Mouse (Mus musculus): ENCODE measurements around the gene Bag1. TPM values are rescaled to one million over a fixed set of nuclear protein-coding genes. Genes with fewer than 3 reads are reported as not detected.

The Bag1 gene
- polyA plus RNA-seq, 1 experiment from 2014 or later, result 152 TPM

DNA sequence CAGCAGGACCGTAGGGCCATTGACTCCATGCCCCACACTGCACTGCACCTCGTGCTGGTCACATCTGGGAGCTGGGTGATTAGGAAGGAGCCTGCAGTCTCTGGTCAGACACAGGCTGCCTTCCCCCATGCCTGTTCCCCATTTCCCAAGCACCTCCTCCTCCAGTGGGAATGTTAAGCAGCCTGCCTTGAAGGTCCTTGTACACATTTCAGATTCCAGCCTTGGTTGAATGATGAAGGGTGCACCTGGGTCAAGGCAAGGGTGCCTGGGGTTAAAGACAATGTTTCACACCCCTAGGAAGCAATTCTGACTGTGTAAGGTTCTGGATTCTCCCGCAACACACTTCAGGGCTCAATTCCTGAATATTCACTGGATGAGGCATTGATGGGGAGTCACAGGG lies 26.8 kb downstream of the Bag1 start:
- Histone ChIP-seq H3K36me3 (ENCODE audit: control insufficient read depth, insufficient read depth, low read length) (no peaks in the 10 kb centered on the region), H3K4me3 (ENCODE audit: low read length) (no peak overlapping the region), H3K4me1 (ENCODE audit: control insufficient read depth, insufficient read depth, low read length) (no peaks in the 10 kb centered on the region), H3K27me3 (replicated peaks; ENCODE audit: control insufficient read depth, insufficient read depth, low read length) (no peaks in the 10 kb centered on the region), H3K27ac (ENCODE audit: low read length) (no peak overlapping the region), H3K9me3 (ENCODE audit: control insufficient read depth, low read length) (no peaks in the 10 kb centered on the region), H3K9ac (ENCODE audit: low read depth, low read length) (no peak overlapping the region), H3K4me2 (ENCODE audit: low read depth, low read length) (no peak overlapping the region)
- no peak for ATAC-seq
- 69% methylated on average over 3 of the region's 3 CpGs for WGBS

DNA sequence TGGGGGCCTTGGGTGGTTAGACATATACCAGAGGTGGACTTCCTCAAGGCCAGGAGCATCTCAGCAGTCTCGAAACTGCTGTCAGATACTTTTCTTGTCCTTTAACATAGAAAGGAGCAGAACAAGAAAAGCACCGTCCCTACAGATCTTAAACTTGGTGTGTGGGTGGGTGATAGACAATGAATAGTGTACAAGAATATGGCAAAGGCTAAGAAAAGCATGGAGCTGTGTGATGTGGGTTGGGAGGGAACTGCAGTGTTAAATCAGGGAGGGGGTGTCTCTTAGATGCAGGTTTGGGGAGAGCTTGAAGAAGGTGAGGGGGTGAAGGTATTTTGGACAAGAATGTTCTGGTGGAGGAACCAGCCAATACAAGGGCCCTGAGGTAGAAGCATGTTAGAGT lies 27.5 kb downstream of the Bag1 start:
- H3K27me3 ChIP-seq (replicated peaks; ENCODE audit: control insufficient read depth, insufficient read depth, low read length), result no peaks in the 10 kb centered on the region
- no peak for ATAC-seq
- H3K9ac ChIP-seq (ENCODE audit: low read depth, low read length), result no peak overlapping the region
- no peak overlapping the region for H3K4me2 ChIP-seq (ENCODE audit: low read depth, low read length)
- H3K27ac ChIP-seq (ENCODE audit: low read length), result no peak overlapping the region
- 84% methylated on average over 2 of the region's 2 CpGs for WGBS
- no peaks in the 10 kb centered on the region for H3K36me3 ChIP-seq (ENCODE audit: control insufficient read depth, insufficient read depth, low read length)
- no peak overlapping the region for H3K4me3 ChIP-seq (ENCODE audit: low read length)
- H3K4me1 ChIP-seq (ENCODE audit: control insufficient read depth, insufficient read depth, low read length), result no peaks in the 10 kb centered on the region
- H3K9me3 ChIP-seq (ENCODE audit: control insufficient read depth, low read length), result no peaks in the 10 kb centered on the region

DNA sequence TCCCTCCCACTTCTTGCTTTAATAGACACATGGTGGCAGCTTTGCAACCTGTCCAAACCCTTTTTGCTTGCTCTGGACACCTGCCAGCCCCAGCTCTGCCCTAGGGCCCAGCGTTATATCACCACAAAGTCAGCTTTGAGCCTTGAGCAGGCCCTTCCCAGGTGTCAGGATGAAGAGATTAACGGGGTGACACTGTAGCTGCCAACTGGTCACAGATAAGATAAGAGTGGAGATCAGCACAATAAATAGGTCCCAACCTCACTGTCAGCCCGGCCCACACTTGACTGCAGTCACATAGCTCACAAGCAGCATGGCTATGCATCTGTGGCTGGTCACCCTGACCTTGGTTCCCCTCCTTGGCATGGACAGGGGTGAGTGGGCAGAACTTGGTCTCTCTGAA lies 28.3 kb downstream of the Bag1 start, which contains the start of gene Spink4:
TSS of gene Spink4 (plus strand) at position 268 of the 400 bp plus-strand sequence.
- Histone ChIP-seq H3K4me3 (ENCODE audit: low read length) (no peak within 1 kb of the TSS), H3K9me3 (ENCODE audit: control insufficient read depth, low read length) (no peaks in the 10 kb centered on the region), H3K9ac (ENCODE audit: low read depth, low read length) (no peak within 1 kb of the TSS), H3K4me1 (ENCODE audit: control insufficient read depth, insufficient read depth, low read length) (no peaks in the 10 kb centered on the region), H3K36me3 (ENCODE audit: control insufficient read depth, insufficient read depth, low read length) (no peaks in the 10 kb centered on the region), H3K27me3 (replicated peaks; ENCODE audit: control insufficient read depth, insufficient read depth, low read length) (no peaks in the 10 kb centered on the region), H3K4me2 (ENCODE audit: low read depth, low read length) (no peak within 1 kb of the TSS), H3K27ac (ENCODE audit: low read length) (no peak within 1 kb of the TSS)
- peak; percentile 82 for ATAC-seq
- WGBS, result 33% methylated on average over 3 of the region's 3 CpGs

DNA sequence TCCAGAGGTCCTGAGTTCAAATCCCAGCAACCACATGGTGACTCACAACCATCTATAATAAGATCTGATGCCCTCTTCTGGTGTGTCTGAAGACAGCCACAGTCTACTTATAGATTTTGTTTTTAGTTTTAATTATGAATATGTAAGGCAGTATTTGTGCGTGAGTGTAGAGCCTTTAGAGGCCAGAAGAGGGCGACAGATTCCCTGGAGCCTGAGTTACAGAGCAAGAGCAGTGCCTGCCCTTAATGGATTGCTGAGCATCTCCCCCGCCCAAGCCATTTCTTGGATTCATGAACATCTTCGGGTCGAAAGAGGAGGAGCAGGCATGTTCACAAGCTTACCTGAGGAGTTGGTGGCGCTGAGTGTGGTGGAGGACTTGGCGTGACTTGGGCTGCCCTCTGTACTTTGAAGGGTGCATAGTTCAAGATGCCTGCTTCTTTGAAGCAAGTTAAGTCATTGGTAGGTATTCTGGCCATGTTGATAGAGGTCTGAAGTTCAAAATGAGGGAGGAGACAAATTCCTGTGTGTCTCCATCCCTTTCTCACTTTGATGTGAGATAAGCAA lies 31.4 kb downstream of the Bag1 start:
- Histone ChIP-seq H3K4me2 (ENCODE audit: low read depth, low read length) (no peak overlapping the region), H3K4me1 (ENCODE audit: control insufficient read depth, insufficient read depth, low read length) (no peaks in the 10 kb centered on the region), H3K27me3 (replicated peaks; ENCODE audit: control insufficient read depth, insufficient read depth, low read length) (no peaks in the 10 kb centered on the region), H3K36me3 (ENCODE audit: control insufficient read depth, insufficient read depth, low read length) (no peaks in the 10 kb centered on the region), H3K9ac (ENCODE audit: low read depth, low read length) (no peak overlapping the region), H3K27ac (ENCODE audit: low read length) (no peak overlapping the region), H3K4me3 (ENCODE audit: low read length) (no peak overlapping the region), H3K9me3 (ENCODE audit: control insufficient read depth, low read length) (no peaks in the 10 kb centered on the region)
- WGBS, result 89% methylated on average over 7 of the region's 7 CpGs
- ATAC-seq, result no peak

DNA sequence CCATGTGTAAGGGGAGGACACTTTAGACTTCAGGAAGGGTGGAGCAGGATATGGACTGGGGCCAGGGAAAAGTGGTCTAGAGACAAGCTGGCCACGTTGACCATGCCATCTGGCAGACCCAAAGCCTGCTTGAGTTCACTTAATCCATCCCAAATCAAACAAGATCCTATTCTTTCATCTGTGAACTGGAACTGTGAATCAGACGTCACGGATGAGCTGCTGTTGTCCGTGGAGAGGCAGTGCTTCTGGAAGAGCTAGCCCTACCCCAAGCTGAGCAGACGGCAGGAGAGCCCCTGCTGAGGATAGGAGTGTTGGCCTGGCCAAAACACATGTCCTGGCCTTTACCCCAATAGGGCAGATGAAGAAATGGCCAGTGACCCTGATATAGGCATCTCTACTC lies 32.1 kb downstream of the Bag1 start:
- WGBS, result 80% methylated on average over 5 of the region's 5 CpGs
- no peak overlapping the region for H3K27ac ChIP-seq (ENCODE audit: low read length)

DNA sequence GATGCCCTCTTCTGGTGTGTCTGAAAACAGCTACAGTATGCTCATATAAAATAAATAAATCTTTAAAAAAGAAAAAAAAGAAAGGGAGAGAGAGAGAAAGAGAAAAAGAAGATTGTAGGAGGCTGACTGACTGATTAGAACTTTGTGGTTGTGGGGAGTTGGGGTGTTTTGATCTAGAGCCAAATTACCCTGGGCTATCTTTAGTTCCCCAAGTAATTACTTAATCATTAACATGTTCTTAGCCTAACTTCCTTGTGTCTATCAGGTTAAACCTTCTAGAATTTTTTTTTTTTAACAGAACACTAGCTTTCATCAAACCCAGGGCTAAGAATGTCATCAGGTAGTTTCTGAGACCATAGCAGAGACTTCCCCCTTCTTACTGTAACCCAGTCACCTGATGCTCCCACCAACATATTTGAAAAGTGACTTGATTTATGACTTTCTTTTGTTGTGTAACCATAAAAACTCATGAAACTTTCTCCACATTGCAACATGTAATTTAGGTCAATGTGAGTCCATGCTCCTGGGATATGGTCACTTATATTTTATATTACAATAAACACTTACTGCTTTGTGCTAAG lies 33.7 kb downstream of the Bag1 start:
- H3K27ac ChIP-seq (ENCODE audit: low read length), result no peak overlapping the region

More for the DNA sequence above, 32.1 kb downstream of the Bag1 start:
- Histone ChIP-seq H3K4me1 (ENCODE audit: control insufficient read depth, insufficient read depth, low read length) (no peaks in the 10 kb centered on the region), H3K9ac (ENCODE audit: low read depth, low read length) (no peak overlapping the region), H3K9me3 (ENCODE audit: control insufficient read depth, low read length) (no peaks in the 10 kb centered on the region), H3K4me3 (ENCODE audit: low read length) (no peak overlapping the region), H3K4me2 (ENCODE audit: low read depth, low read length) (no peak overlapping the region), H3K27me3 (replicated peaks; ENCODE audit: control insufficient read depth, insufficient read depth, low read length) (no peaks in the 10 kb centered on the region), H3K36me3 (ENCODE audit: control insufficient read depth, insufficient read depth, low read length) (no peaks in the 10 kb centered on the region)
- ATAC-seq, result no peak

DNA sequence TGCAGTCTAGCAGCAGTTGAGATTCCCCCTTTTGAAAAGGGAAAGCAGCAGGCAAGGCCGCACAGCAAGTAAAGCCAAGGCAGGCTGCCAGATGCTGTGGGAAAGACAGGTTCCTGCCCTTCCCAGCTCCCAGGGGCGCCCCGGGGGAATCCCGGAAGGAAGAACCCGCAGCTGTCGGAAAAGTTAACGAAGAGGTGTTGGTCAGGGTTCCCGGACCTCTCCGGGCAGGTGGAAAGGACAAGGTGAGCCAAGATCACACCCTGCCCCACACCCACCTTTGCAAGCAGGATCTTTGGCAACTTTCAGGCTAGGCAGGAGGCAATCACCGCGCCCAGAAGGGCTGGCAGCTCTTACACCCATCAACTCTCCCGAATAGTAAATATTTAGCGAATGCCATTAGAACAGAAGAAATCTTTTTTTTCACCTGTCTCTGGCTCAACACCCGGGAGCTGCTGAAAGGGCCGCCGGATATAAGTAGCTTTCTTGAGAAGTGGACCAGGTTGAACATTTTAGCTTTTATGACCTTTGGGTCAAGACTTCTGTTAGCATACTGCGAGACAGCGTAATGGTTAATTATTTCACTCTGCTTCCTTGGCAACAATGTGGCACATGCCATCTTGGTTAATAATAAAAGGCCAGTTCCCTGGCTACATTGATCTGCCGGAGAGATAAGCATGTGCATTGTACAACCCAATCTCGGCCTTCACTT lies 39.7 kb downstream of the Bag1 start:
- Histone ChIP-seq H3K4me1 (ENCODE audit: control insufficient read depth, insufficient read depth, low read length) (peaks cover 12% of the 10 kb centered on the region), H3K4me3 (ENCODE audit: low read length) (no peak overlapping the region), H3K9me3 (ENCODE audit: control insufficient read depth, low read length) (no peaks in the 10 kb centered on the region), H3K27ac (ENCODE audit: low read length) (peak overlapping the region; percentile 51; the same call in 1 of the 2 replicates), H3K9ac (ENCODE audit: low read depth, low read length) (peak overlapping the region; percentile 36; the same call in 1 of the 2 replicates), H3K27me3 (replicated peaks; ENCODE audit: control insufficient read depth, insufficient read depth, low read length) (no peaks in the 10 kb centered on the region), H3K4me2 (ENCODE audit: low read depth, low read length) (peak overlapping the region; percentile 38; the same call in 1 of the 2 replicates), H3K36me3 (ENCODE audit: control insufficient read depth, insufficient read depth, low read length) (no peaks in the 10 kb centered on the region)
- peak; percentile 66 for ATAC-seq
- 24% methylated on average over 20 of the region's 20 CpGs for WGBS

More for the DNA sequence above, 33.7 kb downstream of the Bag1 start:
- H3K4me1 ChIP-seq (ENCODE audit: control insufficient read depth, insufficient read depth, low read length), result no peaks in the 10 kb centered on the region
- peak; percentile 50; the same call in 1 of the 2 replicates for ATAC-seq
- H3K4me3 ChIP-seq (ENCODE audit: low read length), result no peak overlapping the region
- H3K36me3 ChIP-seq (ENCODE audit: control insufficient read depth, insufficient read depth, low read length), result no peaks in the 10 kb centered on the region
- no peak overlapping the region for H3K4me2 ChIP-seq (ENCODE audit: low read depth, low read length)
- H3K27me3 ChIP-seq (replicated peaks; ENCODE audit: control insufficient read depth, insufficient read depth, low read length), result no peaks in the 10 kb centered on the region
- no peaks in the 10 kb centered on the region for H3K9me3 ChIP-seq (ENCODE audit: control insufficient read depth, low read length)
- H3K9ac ChIP-seq (ENCODE audit: low read depth, low read length), result no peak overlapping the region

DNA sequence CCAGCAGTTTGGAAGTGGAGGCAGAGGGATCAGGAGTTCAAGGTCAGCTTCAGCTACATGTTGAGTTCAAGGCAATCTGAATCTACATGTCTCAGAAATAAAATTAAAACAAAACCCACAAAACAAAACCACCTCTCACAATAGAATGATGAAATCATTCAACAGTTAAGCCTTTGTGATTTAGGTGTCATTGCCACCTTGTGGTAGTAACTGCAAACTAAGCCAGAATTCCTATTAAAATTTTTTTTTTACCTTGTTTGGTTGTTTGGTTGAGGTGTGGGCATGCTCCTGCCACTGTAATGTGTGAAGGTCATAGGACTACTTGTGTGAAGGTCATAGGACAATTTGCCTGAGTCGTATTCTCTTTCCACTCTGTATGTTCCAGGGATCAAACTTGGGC lies 41.8 kb downstream of the Bag1 start:
- WGBS, result 32% methylated on average over 1 of the region's 1 CpGs
- Histone ChIP-seq H3K4me2 (ENCODE audit: low read depth, low read length) (no peak overlapping the region), H3K4me3 (ENCODE audit: low read length) (no peak overlapping the region), H3K9ac (ENCODE audit: low read depth, low read length) (no peak overlapping the region), H3K27me3 (replicated peaks; ENCODE audit: control insufficient read depth, insufficient read depth, low read length) (no peaks in the 10 kb centered on the region), H3K4me1 (ENCODE audit: control insufficient read depth, insufficient read depth, low read length) (peaks cover 12% of the 10 kb centered on the region), H3K36me3 (ENCODE audit: control insufficient read depth, insufficient read depth, low read length) (no peaks in the 10 kb centered on the region), H3K9me3 (ENCODE audit: control insufficient read depth, low read length) (no peaks in the 10 kb centered on the region), H3K27ac (ENCODE audit: low read length) (no peak overlapping the region)
- ATAC-seq, result no peak; the same call in 1 of the 2 replicates

DNA sequence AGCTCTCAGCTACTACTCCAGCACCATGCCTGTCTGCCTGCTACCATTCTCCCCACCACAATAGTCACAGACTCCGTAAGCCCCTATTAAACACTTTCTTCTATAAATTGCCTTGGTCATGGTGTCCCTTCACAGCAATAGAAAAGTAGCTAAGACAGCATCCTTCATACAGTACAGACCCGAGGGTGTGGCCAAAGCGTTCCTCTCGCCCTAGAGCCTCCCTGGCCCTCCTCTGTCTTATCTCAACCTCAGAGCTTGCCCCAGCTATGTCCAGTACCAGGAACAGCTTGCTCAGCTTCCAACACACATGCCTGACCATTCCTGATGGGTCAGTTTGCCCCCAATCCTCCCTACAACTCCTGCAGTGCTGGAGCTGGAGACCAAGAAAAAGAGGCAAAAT lies 47.5 kb downstream of the Bag1 start:
- WGBS, result 88% methylated on average over 4 of the region's 4 CpGs
- Histone ChIP-seq H3K4me1 (ENCODE audit: control insufficient read depth, insufficient read depth, low read length) (no peaks in the 10 kb centered on the region), H3K27me3 (replicated peaks; ENCODE audit: control insufficient read depth, insufficient read depth, low read length) (0 out of 2 replicates have a peak, but pooled peaks cover 3% of the 10 kb centered on the region), H3K36me3 (ENCODE audit: control insufficient read depth, insufficient read depth, low read length) (no peaks in the 10 kb centered on the region), H3K27ac (ENCODE audit: low read length) (no peak overlapping the region), H3K9me3 (ENCODE audit: control insufficient read depth, low read length) (no peaks in the 10 kb centered on the region), H3K4me3 (ENCODE audit: low read length) (no peak overlapping the region), H3K9ac (ENCODE audit: low read depth, low read length) (no peak overlapping the region), H3K4me2 (ENCODE audit: low read depth, low read length) (no peak overlapping the region)
- ATAC-seq, result no peak
